Mouse (Mus musculus): Measurements from ENCODE around the gene Stk33.

DNA sequence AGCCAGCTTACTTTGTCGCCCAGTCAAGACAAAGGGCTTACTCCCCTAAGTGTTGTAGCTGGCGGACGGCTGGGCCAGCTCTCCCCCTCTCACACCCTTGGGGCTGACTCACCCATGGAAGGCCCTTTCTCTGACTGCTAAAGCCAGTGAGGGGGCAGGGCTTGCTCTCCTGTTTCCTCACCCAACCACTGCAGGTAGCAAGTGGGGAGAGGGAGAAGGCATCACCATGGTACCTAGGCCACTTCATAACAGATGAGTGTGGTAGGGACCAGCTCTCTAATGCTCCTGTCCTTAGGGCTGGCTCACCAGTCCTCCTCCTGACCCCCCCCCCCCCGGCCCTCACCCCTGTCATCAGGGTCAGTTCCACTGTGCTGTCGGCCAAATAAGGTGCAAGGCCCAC lies 143.5 kb downstream of the Stk33 start:
- no peak for TF ChIP-seq CTCF (IDR thresholded peaks at IDR 0.05; ENCODE audit: low read depth, low read length)
- TF ChIP-seq POLR2A (IDR thresholded peaks at IDR 0.05; ENCODE audit: insufficient read depth, low read length), result no peak
- TF ChIP-seq EP300 (IDR thresholded peaks at IDR 0.05; ENCODE audit: insufficient read depth, low read depth, low read length), result no peak
